Mouse (Mus musculus): ENCODE results near the gene Eme1.

DNA sequence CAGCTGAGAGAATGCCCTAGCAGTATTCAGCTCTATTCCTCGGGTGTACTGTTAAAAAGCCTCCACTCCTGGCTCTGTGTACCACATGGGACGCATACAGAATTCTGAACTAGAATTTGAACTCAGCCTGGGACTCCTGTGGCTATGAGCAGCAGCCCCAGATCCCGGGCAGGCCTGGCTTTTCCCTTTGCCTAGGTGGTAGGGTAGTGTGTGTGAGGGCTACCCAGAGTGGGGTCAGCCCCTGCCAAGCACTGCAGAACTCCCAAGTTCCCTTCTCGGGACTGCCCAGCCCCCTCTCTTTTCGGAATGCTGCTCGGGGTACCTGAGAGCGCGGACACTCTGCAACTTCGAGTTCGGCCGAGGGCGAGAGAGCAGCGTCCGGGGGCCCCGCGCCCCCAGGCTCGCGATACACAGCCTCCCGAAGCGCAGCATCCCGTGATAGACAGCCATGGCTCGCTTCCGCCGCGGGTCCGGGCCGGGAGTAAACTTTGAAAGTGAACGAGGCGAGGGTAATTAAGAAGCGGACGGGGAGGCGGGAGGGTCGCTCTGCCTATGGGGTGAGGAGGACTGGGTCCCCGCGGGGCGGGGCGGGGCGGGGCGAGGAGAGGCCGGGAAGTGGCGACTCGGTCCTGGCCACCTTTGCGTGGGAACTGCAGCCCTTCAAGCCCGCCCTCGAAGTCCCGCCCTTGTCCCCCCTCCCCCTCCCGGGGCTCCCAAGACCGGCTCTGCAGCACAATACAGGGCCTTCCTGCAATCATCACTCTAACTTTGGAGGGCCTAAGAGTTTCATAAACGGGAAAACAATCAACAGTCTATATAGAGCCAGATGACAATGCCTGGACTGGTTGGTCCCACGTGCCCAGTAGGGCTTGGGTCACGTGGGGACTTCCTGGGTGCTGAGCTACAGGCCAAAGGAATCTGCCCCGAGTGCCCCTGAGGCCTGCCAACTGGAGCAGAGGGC lies 52.2 kb downstream of the Eme1 start, which contains the start of gene Acsf2:
- TF ChIP-seq CTCF (IDR thresholded peaks at IDR 0.05; ENCODE audit: low read depth), result no peak
- TF ChIP-seq EP300 (IDR thresholded peaks at IDR 0.05; ENCODE audit: low read depth), result no peak

Measured in liver, postnatal 0 days (tissue).